Mouse (Mus musculus) common myeloid progenitor, adult 5-6 weeks (primary cell): ENCODE measurements around the gene Naa10. TPM values are rescaled to one million over a fixed set of nuclear protein-coding genes. Genes with fewer than 3 reads are reported as not detected.
A peak's percentile ranks its signal among the peaks of the same experiment; 100 is the strongest.

Source experiments
- ATAC-seq: replicated peaks from 2 replicates; pipeline ENCODE4 v1.8.0; 2016; ENCODE audit warnings: low read depth, mild to moderate bottlenecking, moderate TSS enrichment, inconsistent platforms; ENCODE audit not compliant: poor library complexity, severe bottlenecking
- total RNA-seq: library from RNA; stranded (forward); fragments of 200-1000, 187-1606 nt; gene quantifications from 2 replicates; pipeline ENCODE4 v1.2.3, GENCODE M21; 2017

Gene Naa10
- total RNA-seq, 1 experiment from 2014 or later = 152 TPM

DNA sequence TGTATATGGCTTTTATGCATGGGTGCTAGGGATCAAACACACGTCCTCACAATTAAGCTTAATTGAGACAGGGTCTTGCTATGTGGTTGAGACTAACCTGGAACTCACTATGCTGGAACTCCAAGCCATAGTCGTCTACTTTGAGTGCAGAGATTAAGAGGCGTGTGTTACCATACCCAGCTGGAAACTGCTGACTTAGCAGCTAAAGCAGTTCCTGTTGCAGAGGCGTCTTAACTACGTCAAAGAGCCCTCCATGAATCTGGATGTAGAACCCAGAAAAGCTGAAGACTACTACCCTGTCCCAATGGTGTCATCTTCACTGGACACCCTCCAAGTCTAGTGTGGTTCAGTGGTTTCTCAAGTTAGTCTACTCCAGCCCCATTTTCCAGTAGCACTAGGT is 3.1 kb downstream of the Naa10 start:
- ATAC-seq = no peak

DNA sequence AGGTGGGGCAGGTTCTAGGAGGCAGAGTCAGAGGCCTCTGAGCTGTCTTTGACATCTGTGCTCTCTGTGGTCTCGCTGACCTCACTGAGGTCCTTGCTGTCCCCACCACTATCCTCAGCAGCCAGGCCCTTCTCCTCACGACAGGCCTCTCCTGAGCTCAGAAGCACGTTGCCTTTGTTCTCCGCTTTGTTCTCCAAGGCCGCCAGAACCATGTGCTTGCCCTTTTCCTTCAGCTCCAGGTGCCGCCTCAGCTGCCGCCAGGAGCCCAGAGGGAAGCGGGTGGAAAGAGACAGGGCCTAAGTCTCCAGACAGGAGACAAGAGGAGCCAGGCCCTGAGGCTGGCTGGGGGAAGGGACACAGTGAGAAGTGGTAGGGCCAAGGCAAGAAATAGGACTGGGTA is 4.8 kb downstream of the Naa10 start:
- no peak for ATAC-seq

GRCm38 (mm10) chrX:73914827-73915703 is 6.7 kb downstream of the Naa10 start:
- peak; percentile 92 for ATAC-seq

DNA sequence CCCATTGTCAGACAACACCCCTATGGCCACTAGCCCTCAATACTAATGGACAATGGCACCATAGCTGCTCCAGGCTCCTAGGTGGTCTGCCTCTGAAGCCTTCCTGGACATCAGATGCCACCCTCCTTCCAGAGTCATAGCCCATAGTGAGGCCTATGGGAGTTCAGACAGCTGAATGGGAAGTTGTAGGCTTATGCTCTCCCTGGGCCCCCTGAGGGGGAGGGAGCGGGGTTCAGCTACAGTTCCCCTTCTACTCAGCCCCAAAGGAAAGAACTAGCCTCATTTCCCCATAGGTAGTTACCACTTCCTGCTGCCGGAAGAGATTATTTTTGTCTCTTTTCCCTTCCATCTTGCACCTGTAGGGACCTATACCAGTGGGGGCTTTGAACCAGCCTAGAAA is 10.2 kb downstream of the Naa10 start:
- peak; percentile 59 for ATAC-seq

- ATAC-seq = peak; percentile 9; the same call in 1 of the 2 replicates
Observed at GRCm38 (mm10) chrX:73911156-73911555, 10.6 kb downstream of the Naa10 start.

DNA sequence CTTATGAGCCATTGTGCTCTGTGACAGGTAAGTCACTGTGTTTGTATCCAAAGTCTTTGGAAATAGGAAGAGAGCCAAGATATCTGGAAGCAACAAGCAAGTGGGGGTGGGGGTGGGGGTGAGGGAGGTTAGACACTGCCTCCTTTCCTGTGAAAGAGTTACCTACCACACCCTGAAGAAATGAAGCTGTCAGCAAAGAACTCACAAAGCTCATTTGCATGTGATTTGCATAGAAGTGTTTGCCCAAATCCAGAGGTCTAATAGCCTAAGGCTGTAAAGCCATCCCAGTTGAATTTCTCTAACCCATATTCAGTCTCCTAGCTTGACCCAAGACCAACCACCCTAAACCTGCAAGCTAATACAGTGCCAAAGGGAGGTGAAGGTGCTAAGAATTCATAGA is 11.3 kb downstream of the Naa10 start:
- no peak for ATAC-seq

DNA sequence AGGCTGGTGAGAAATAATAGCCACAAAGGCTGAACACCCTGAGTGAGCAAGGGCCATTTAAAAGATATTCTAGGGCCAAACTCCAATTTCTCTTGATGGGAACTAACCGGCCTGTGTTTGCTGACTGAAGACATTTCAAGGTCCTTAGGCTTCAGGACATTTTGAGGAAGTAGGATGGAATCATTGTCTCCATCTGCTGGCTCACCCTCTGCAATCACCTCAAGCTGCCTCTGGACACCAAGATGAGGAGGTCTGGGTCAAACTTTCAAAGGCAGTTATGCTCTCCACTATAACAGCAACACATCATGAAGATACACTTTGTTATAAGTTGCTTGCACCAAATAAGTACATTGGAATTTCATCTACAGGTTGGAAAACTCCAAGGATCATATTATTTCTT is 11.7 kb downstream of the Naa10 start:
- no peak for ATAC-seq

DNA sequence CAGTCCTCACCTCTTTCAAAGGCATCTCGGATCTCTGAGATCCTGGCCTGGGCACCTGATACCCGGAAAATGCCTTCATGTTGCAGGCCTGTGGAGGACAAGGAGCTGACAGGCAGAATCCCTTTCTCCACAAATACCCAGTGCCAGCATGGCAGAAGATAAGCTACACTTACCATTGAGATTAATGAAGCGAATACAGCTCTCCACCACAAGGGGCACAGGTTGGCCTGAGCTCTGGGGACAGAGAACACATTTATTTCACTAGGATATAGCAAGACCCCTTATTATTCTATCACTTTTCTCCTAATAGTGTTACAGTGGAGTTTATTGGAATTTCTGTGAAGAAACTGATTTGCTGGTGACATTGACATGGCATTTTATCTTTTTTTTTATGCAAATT is 23.8 kb downstream of the Naa10 start:
- ATAC-seq = peak; percentile 69; the same call in 1 of the 2 replicates

DNA sequence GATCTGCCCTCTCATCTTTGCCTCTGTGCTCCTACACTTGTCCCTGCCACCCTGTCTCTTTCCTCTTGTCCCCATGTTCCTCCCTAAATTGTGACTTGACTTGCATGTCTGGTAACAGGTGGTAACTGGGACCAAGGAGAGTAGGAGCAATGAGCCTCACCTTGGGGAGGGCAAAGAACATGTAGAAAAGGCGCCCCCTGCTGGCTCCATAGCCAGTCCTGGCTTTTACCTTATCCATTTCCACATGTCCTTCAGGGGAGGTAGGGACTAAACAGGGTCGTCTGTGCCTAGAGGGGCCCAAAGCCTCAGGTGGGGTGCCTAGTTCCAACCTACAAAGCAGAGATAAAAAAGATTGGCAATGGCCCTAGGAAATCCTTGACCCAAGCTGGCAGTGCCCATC is 26.0 kb downstream of the Naa10 start, which contains the start of gene L1cam:
L1cam (minus strand) TSS at position 387 of the 400 bp plus-strand sequence.
- 0 out of 2 replicates have a peak, but pooled peaks have one; percentile 39 for ATAC-seq

- ATAC-seq = no peak
Observed at GRCm38 (mm10) chrX:73892833-73893232, 28.9 kb downstream of the Naa10 start.

- no peak for ATAC-seq
Observed at GRCm38 (mm10) chrX:73891551-73892152, 30.1 kb downstream of the Naa10 start, which contains the start of gene Avpr2. Gene Avpr2, plus strand, starts transcription at chrX:73892102.

- ATAC-seq = no peak
Observed at GRCm38 (mm10) chrX:73881463-73881862, 40.3 kb downstream of the Naa10 start.

- ATAC-seq = 0 out of 2 replicates have a peak, but pooled peaks have one; percentile 15
Observed at GRCm38 (mm10) chrX:73881036-73881427, 40.7 kb downstream of the Naa10 start.

DNA sequence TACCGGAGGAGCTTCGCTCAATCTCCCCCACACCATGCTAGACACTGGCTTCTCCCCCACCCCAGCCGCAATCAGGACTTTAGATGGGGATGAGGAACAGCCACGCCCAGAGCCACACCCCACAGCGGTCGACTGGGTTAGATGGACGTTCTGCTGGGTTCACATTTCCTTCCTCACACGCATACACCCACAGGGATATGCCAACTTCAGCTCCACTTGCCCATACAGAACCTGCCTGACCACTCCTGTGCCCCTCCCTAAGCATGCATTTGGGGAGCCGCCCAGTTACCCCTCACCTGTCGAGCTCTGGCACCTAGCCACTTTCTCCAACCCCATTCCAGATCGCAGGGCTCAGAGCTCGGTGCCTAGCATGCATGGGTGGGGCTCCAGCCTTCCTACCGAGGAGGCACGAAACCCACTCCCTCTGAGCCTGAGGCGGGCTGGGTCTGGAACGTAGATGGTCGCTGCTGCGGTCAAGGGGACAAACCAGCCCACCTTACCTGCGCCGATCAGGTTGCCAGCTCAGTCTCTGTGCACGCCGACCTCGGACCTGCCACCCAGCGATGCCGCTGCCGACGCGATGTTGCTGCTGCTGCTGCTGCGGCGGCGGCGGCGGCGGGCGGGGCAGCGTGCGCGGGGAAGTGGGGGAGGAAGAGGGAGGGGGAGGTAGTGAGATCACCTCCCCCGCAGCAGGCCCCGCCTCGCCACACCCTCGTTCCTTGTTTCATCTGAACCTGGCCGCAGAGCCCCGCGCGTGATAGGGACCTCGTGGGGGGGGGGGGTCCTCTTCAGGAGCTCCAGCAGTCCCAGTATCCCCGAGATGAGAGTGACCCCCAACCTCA is 41.3 kb downstream of the Naa10 start:
- ATAC-seq = peak; percentile 77

DNA sequence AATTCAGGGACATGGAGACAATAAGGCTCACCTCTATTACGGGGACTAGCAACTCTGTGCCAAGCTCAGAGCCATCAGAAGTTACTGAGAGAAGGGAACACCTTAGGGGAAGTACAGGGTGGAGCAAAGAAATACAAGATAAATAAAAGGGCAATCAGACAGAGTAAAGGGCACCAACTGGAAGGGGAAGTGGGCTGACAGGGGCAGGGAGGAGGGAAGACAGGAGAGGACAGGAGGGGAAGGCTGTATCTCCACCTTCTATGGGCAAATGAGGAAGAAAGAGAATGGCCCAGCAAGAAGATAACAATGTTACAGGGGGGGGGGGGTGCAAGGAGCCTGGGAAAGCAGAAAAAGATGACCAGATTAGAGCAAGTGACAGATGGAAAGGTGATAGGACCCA is 44.7 kb downstream of the Naa10 start:
- ATAC-seq = peak; percentile 75

DNA sequence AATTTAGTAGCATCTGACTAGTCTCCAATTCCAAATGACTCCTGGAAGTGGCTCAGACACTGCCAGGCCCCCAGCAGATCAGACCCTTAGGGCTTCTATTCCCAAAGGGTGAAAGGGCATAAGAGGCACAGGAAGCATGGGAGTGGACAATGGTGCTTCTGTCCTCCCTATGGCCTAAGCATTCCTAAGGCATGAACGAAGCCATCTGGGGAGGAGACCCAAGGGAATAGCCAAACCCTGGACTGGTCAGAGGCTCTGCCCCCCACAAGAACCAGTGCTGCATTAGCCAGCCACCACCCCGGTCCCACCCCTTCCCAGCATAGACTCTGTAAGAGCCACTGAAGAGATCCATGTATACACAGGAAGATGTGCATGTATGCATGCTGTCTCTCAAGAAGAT is 45.9 kb downstream of the Naa10 start:
- ATAC-seq = no peak

- ATAC-seq = no peak
Observed at GRCm38 (mm10) chrX:73871956-73872355, 49.8 kb downstream of the Naa10 start.

DNA sequence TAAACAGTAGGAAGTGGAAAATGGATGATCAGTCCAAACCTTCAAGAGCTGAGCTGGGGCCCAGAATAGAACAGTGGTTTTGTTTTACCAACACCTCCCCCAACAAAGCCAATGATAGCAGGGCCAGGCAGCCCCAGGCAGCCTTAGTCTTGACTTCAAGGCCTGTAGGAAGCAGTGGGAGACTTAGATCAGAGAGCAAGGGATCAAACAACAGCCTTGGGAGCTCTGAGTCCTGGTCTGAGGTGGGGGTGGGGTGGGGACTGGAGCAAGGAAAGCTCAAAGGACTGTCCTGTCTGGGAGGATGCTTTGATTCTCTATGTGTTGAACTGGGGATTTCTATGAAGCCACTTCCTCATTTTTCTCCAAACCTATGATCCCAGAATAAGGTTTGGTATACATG is 50.3 kb downstream of the Naa10 start:
- no peak for ATAC-seq

GRCm38 (mm10) chrX:73869334-73869733 is 52.4 kb downstream of the Naa10 start:
- ATAC-seq = peak; percentile 84

DNA sequence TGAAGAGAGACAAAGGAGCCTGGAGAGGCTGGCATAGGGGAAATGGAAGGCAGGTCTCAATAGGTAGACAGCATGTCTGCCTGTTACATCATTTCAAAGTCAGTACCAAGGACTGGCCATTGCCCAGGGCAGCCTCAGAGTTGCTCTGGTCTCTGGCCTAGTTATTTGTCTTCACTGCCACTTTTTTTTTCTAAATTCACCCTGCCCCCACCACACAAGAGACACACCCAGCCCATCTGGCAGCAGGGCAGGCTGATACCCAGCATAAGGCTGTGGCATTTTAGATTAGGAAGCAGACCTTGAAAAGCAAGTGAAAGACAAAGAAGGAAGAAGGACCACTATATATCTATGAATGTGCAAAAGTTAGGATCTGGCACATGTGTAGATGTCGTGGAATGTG is 53.9 kb downstream of the Naa10 start:
- ATAC-seq = no peak
